Mouse (Mus musculus): ENCODE results near the gene Klhdc10.

DNA sequence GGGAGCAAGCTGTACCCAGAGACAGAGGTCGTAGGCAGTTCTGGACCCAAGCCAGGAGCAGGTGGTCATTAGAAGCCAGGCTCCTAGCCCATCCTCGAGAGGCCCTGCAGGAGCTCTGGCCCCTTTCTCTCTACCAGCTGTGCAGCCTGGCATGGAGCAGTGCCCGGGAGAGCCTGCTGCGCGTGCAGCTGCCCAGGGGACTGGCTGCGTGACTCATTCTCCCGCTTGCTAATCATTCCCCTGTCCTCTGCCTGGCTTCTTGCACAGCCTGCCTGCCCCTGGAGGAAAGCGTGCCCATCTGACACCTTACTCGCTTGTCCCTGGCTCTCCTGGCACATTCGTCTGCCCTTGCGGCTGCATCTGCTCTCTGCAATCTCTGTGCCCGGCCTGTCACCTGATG is 67.7 kb downstream of the Klhdc10 start:
- no peak for TF ChIP-seq GATA1 (IDR thresholded peaks at IDR 0.05; ENCODE audit: borderline replicate concordance, low read length)
- no peak for TF ChIP-seq FLI1 (IDR thresholded peaks at IDR 0.05; ENCODE audit: low read length)
